ENCODE assay signal across 33 mouse cellular contexts in genomic region chrX:9257831-9258230, GRCm38 (mm10). TPM values are rescaled to one million over a fixed set of nuclear protein-coding genes. Genes with fewer than 3 reads are reported as not detected.
DNase-seq lines count a peak whose midpoint lies in the region; ATAC-seq and TF ChIP-seq lines count a peak whose summit lies in the region.
"Had no signal": no experiment of that assay in that cellular context is flagged by ENCODE, and none has a peak within 500 bp of the region (broad histone marks: within the 10 kb centered on the region; RNA-seq: fewer than 3 reads in every experiment).

No protein-coding gene starts in this region.

- no peak overlapping the region for H3K9ac ChIP-seq in heart, embryonic 12.5 days
- no peak overlapping the region; the same call in 1 of the 2 replicates for H3K9ac ChIP-seq in liver, embryonic 13.5 days
- no peak overlapping the region for H3K9ac ChIP-seq in liver, embryonic 16.5 days (ENCODE audit: low read depth, low read length)
- H3K9ac ChIP-seq: embryonic facial prominence, embryonic 12.5 days; embryonic facial prominence, embryonic 15.5 days; forebrain, embryonic 13.5 days; heart, embryonic 13.5 days; hindbrain, embryonic 13.5 days; intestine, embryonic 15.5 days had no signal

- no peak overlapping the region for H3K4me3 ChIP-seq in heart, embryonic 12.5 days
- H3K4me3 ChIP-seq in G1E (ENCODE audit: low read depth, low read length) = no peak overlapping the region
- H3K4me3 ChIP-seq in liver, embryonic 13.5 days (replicated peaks) = no peak overlapping the region
- H3K4me3 ChIP-seq in liver, embryonic 16.5 days (ENCODE audit: low read depth, low read length) = no peak overlapping the region
- H3K4me3 ChIP-seq in gastrocnemius, adult 2 months = no peak overlapping the region
- H3K4me3 ChIP-seq: embryonic facial prominence, embryonic 12.5 days; embryonic facial prominence, embryonic 15.5 days; forebrain, embryonic 10.5 days; forebrain, embryonic 13.5 days; heart, embryonic 13.5 days; hindbrain, embryonic 13.5 days; intestine, embryonic 15.5 days had no signal

- H3K4me2 ChIP-seq in heart, embryonic 12.5 days = no peak overlapping the region
- H3K4me2 ChIP-seq in liver, embryonic 13.5 days = 0 out of 2 replicates have a peak overlapping the region, but pooled peaks have one; percentile 5
- no peak overlapping the region for H3K4me2 ChIP-seq in liver, embryonic 16.5 days (ENCODE audit: low read depth, low read length)
- H3K4me2 ChIP-seq: embryonic facial prominence, embryonic 12.5 days; embryonic facial prominence, embryonic 15.5 days; forebrain, embryonic 13.5 days; heart, embryonic 13.5 days; hindbrain, embryonic 13.5 days; intestine, embryonic 15.5 days had no signal

- no peaks in the 10 kb centered on the region for H3K9me3 ChIP-seq in heart, embryonic 12.5 days (replicated peaks)
- H3K9me3 ChIP-seq in G1E (replicated peaks) = no peaks in the 10 kb centered on the region
- no peaks in the 10 kb centered on the region for H3K9me3 ChIP-seq in liver, embryonic 13.5 days (replicated peaks)
- H3K9me3 ChIP-seq in liver, embryonic 16.5 days (replicated peaks; ENCODE audit: control insufficient read depth, low read length) = no peaks in the 10 kb centered on the region
- H3K9me3 ChIP-seq: embryonic facial prominence, embryonic 12.5 days; embryonic facial prominence, embryonic 15.5 days; forebrain, embryonic 10.5 days; forebrain, embryonic 13.5 days; heart, embryonic 13.5 days; hindbrain, embryonic 13.5 days; intestine, embryonic 15.5 days had no signal

- no peaks in the 10 kb centered on the region for H3K36me3 ChIP-seq in heart, embryonic 12.5 days
- H3K36me3 ChIP-seq in G1E (replicated peaks) = no peaks in the 10 kb centered on the region
- no peaks in the 10 kb centered on the region for H3K36me3 ChIP-seq in liver, embryonic 13.5 days
- H3K36me3 ChIP-seq in liver, embryonic 16.5 days (ENCODE audit: control insufficient read depth, insufficient read depth) = no peaks in the 10 kb centered on the region
- H3K36me3 ChIP-seq: embryonic facial prominence, embryonic 12.5 days; embryonic facial prominence, embryonic 15.5 days; forebrain, embryonic 10.5 days; heart, embryonic 13.5 days; hindbrain, embryonic 13.5 days; intestine, embryonic 15.5 days had no signal

- no peak for TF ChIP-seq CTCF in G1E (IDR thresholded peaks at IDR 0.05; ENCODE audit: low read depth, low read length)
- no peak for TF ChIP-seq CTCF in gastrocnemius, adult 2 months (IDR thresholded peaks at IDR 0.05)

- peak; percentile 73; the same call in 1 of the 2 replicates for ATAC-seq in heart, embryonic 12.5 days (ENCODE audit: insufficient number of reproducible peaks, low FRiP score)
- peak; percentile 75 for ATAC-seq in G1E (ENCODE audit: extremely low read depth, insufficient number of reproducible peaks, low FRiP score, poor library complexity, severe bottlenecking)
- ATAC-seq in liver, embryonic 13.5 days (ENCODE audit: low read depth) = 0 out of 2 replicates have a peak, but pooled peaks have one; percentile 37
- ATAC-seq in liver, embryonic 16.5 days (ENCODE audit: low read depth) = peak; percentile 38; the same call in 1 of the 2 replicates
- ATAC-seq: CD4-positive, CD25-positive, alpha-beta regulatory T cell, adult 4 months; forebrain, embryonic 13.5 days; forebrain, embryonic 16.5 days; hindbrain, embryonic 16.5 days; intestine, embryonic 15.5 days; Patski had no signal

- no peak overlapping the region for H3K27ac ChIP-seq in heart, embryonic 12.5 days (ENCODE audit: poor library complexity, severe bottlenecking)
- peak overlapping the region; percentile 88 for H3K27ac ChIP-seq in liver, embryonic 13.5 days
- H3K27ac ChIP-seq in liver, embryonic 16.5 days (ENCODE audit: low read length) = peak overlapping the region; percentile 50
- no peak overlapping the region for H3K27ac ChIP-seq in gastrocnemius, adult 2 months
- H3K27ac ChIP-seq: embryonic facial prominence, embryonic 12.5 days; embryonic facial prominence, embryonic 15.5 days; forebrain, embryonic 10.5 days; forebrain, embryonic 13.5 days; heart, embryonic 13.5 days; hindbrain, embryonic 13.5 days; intestine, embryonic 15.5 days had no signal

- no peaks in the 10 kb centered on the region for H3K4me1 ChIP-seq in heart, embryonic 12.5 days (replicated peaks)
- peaks cover 19% of the 10 kb centered on the region for H3K4me1 ChIP-seq in G1E (ENCODE audit: insufficient read depth, low read depth, low read length)
- H3K4me1 ChIP-seq in liver, embryonic 13.5 days (replicated peaks) = peaks cover 13% of the 10 kb centered on the region
- H3K4me1 ChIP-seq in liver, embryonic 16.5 days (ENCODE audit: control insufficient read depth, low read depth, low read length) = peaks cover 4% of the 10 kb centered on the region; the same call in 1 of the 2 replicates
- H3K4me1 ChIP-seq: embryonic facial prominence, embryonic 12.5 days; embryonic facial prominence, embryonic 15.5 days; forebrain, embryonic 10.5 days; forebrain, embryonic 13.5 days; heart, embryonic 13.5 days; hindbrain, embryonic 13.5 days; intestine, embryonic 15.5 days had no signal

- WGBS in heart, embryonic 12.5 days = 80% methylated on average over 7 of the region's 7 CpGs
- WGBS in liver, embryonic 13.5 days (ENCODE audit: insufficient replicate concordance) = 50% methylated on average over 7 of the region's 7 CpGs
- 58% methylated on average over 7 of the region's 7 CpGs for WGBS in liver, embryonic 16.5 days (ENCODE audit: insufficient replicate concordance)

- H3K27me3 ChIP-seq in heart, embryonic 12.5 days (replicated peaks) = no peaks in the 10 kb centered on the region
- H3K27me3 ChIP-seq in G1E (ENCODE audit: insufficient read depth, low read length) = no peaks in the 10 kb centered on the region
- no peaks in the 10 kb centered on the region for H3K27me3 ChIP-seq in liver, embryonic 13.5 days
- H3K27me3 ChIP-seq in liver, embryonic 16.5 days (ENCODE audit: control insufficient read depth, insufficient read depth, low read depth, low read length) = no peaks in the 10 kb centered on the region
- H3K27me3 ChIP-seq: embryonic facial prominence, embryonic 12.5 days; embryonic facial prominence, embryonic 15.5 days; forebrain, embryonic 13.5 days; heart, embryonic 13.5 days; hindbrain, embryonic 13.5 days; intestine, embryonic 15.5 days had no signal

- intact Hi-C loops in gastrocnemius, adult 2 months (cut with DNase I) = no loop called here

- no peak for DNase-seq in heart, postnatal 4 days
- no peak for DNase-seq in G1E (ENCODE audit: low spot score)
- no peak for DNase-seq in liver, embryonic 13.5 days
- no peak for DNase-seq in gastrocnemius, adult 2 months
- no peak for DNase-seq in kidney, adult 11 months
- DNase-seq: adrenal gland, postnatal 10 days; adrenal gland, postnatal 36 days; cerebellum, adult 18-20 months; cerebellum, adult 9-10 months; cerebellum, postnatal 25 days; gastrocnemius, postnatal 25 days; heart, adult 18-20 months; heart, postnatal 14 days had no signal

RNA-seq across cellular contexts. Expression of gene Gm14862, which starts 1.1 kb away (rescaled TPM):
- polyA plus RNA-seq in heart, embryonic 12.5 days (2016; fragmentation: Nextera tagmentation; extraction: Ambion mirVana) = 0.49 and 0.89 TPM in 2 replicates
- not detected for total RNA-seq in heart, postnatal 4 days (2021)
- total RNA-seq in G1E (2014; fragmentation: Nextera tagmentation) (not detected in 2 replicates), G1E (2017) (not detected in 2 replicates)
- not detected in 2 replicates for polyA plus RNA-seq in G1E (2012)
- polyA plus RNA-seq in liver, embryonic 13.5 days (2015; fragmentation: Nextera tagmentation; extraction: Ambion mirVana) = 3.6 and 3.7 TPM in 2 replicates
- polyA plus RNA-seq in liver, embryonic 16.5 days (2015; fragmentation: Nextera tagmentation; extraction: Ambion mirVana) = 3.4 and 3.8 TPM in 2 replicates
- total RNA-seq in gastrocnemius, adult 2 months (2021) = not detected
- total RNA-seq: adrenal gland, adult 18-20 months; adrenal gland, postnatal 10 days; adrenal gland, postnatal 36 days; common myeloid progenitor, adult 5-6 weeks; gastrocnemius, adult 18-20 months; gastrocnemius, postnatal 25 days; heart, adult 18-20 months; heart, postnatal 14 days; hematopoietic stem cell, adult 5-6 weeks had no signal
- polyA plus RNA-seq: C2C12; embryonic facial prominence, embryonic 15.5 days; forebrain, embryonic 10.5 days; forebrain, embryonic 13.5 days; forebrain, embryonic 16.5 days; gonadal fat pad, adult 2 months; heart, embryonic 16.5 days; hindbrain, embryonic 13.5 days; hindbrain, embryonic 16.5 days; intestine, embryonic 15.5 days; Patski had no signal

RNA-seq across cellular contexts. Expression of gene Xk, which starts 14.7 kb away (rescaled TPM):
- 9.5 and 10.6 TPM in 2 replicates for polyA plus RNA-seq in heart, embryonic 12.5 days (2016; fragmentation: Nextera tagmentation; extraction: Ambion mirVana)
- total RNA-seq in heart, postnatal 4 days (2021) = 1 to 10 TPM; 4.6 to 4.9 TPM
- total RNA-seq in G1E (2014; fragmentation: Nextera tagmentation) (285 and 318 TPM in 2 replicates), G1E (2017) (37.5 and 41.4 TPM in 2 replicates)
- 24.2 and 26.6 TPM in 2 replicates for polyA plus RNA-seq in G1E (2012)
- polyA plus RNA-seq in liver, embryonic 13.5 days (2015; fragmentation: Nextera tagmentation; extraction: Ambion mirVana) = 18.2 and 26.5 TPM in 2 replicates
- 25.2 and 26.2 TPM in 2 replicates for polyA plus RNA-seq in liver, embryonic 16.5 days (2015; fragmentation: Nextera tagmentation; extraction: Ambion mirVana)
- total RNA-seq in gastrocnemius, adult 2 months (2021) = 1 to 10 TPM; 4.3 to 6.4 TPM

RNA-seq across cellular contexts. Expression of gene H2al1m, which starts 25.7 kb away (rescaled TPM):
- 0.83 and 1.3 TPM in 2 replicates for polyA plus RNA-seq in heart, embryonic 12.5 days (2016; fragmentation: Nextera tagmentation; extraction: Ambion mirVana)
- total RNA-seq in heart, postnatal 4 days (2021) = 1 to 10 TPM in 1 of 2 experiments, under 1 TPM in 1; 0.76 to 1.1 TPM
- 2.0 and 8.1 TPM in 2 replicates for total RNA-seq in G1E (2014; fragmentation: Nextera tagmentation)
- not detected in 2 replicates for total RNA-seq in G1E (2017)
- polyA plus RNA-seq in G1E (2012) = not detected in 2 replicates
- 1.5 and 1.8 TPM in 2 replicates for polyA plus RNA-seq in liver, embryonic 13.5 days (2015; fragmentation: Nextera tagmentation; extraction: Ambion mirVana)
- 2.2 and 2.3 TPM in 2 replicates for polyA plus RNA-seq in liver, embryonic 16.5 days (2015; fragmentation: Nextera tagmentation; extraction: Ambion mirVana)
- total RNA-seq in gastrocnemius, adult 2 months (2021) = not detected
- total RNA-seq: adrenal gland, adult 18-20 months; gastrocnemius, postnatal 25 days; hematopoietic stem cell, adult 5-6 weeks had no signal
- polyA plus RNA-seq: C2C12; embryonic facial prominence, embryonic 12.5 days; embryonic facial prominence, embryonic 15.5 days; forebrain, embryonic 10.5 days; forebrain, embryonic 13.5 days; forebrain, embryonic 16.5 days; heart, embryonic 16.5 days; hindbrain, embryonic 13.5 days; intestine, embryonic 15.5 days; Patski had no signal

RNA-seq across cellular contexts. Expression of gene Lancl3, which starts 58.1 kb away (rescaled TPM):
- 0.88 and 1.1 TPM in 2 replicates for polyA plus RNA-seq in heart, embryonic 12.5 days (2016; fragmentation: Nextera tagmentation; extraction: Ambion mirVana)
- 1 to 10 TPM; 4.0 to 5.7 TPM for total RNA-seq in heart, postnatal 4 days (2021)
- total RNA-seq in G1E (2014; fragmentation: Nextera tagmentation) (not detected in 2 replicates), G1E (2017) (0.06 and 0.22 TPM in 2 replicates)
- not detected in 2 replicates for polyA plus RNA-seq in G1E (2012)
- 0.27 and 0.31 TPM in 2 replicates for polyA plus RNA-seq in liver, embryonic 13.5 days (2015; fragmentation: Nextera tagmentation; extraction: Ambion mirVana)
- polyA plus RNA-seq in liver, embryonic 16.5 days (2015; fragmentation: Nextera tagmentation; extraction: Ambion mirVana) = 0.19 and 0.33 TPM in 2 replicates
- under 1 TPM; 0.13 to 0.73 TPM for total RNA-seq in gastrocnemius, adult 2 months (2021)

Comparison
In these comparisons a context has a peak if more than half of its experiments do, and no peak if none do; other contexts are left out.
1. H3K27ac ChIP-seq: peak in liver, embryonic 13.5 days (single experiment) and liver, embryonic 16.5 days (single experiment); none in heart, embryonic 12.5 days (single experiment) and gastrocnemius, adult 2 months (single experiment).
2. Peak in every context shown above with its lines, with median percentiles within 50 percentile points of each other: ATAC-seq.